Mouse (Mus musculus): ENCODE data around the gene Slk. TPM values are rescaled to one million over a fixed set of nuclear protein-coding genes. Genes with fewer than 3 reads are reported as not detected.

Slk gene
- polyA plus RNA-seq, 1 experiment from 2014 or later: 11.8 TPM

Other genes starting within 250 kb of the Slk start
- gene Sh3pxd2a, start 115.3 kb upstream of the Slk start, polyA plus RNA-seq (2016; fragmentation: Nextera tagmentation; extraction: Ambion mirVana): 6.8 and 7.7 TPM in 2 replicates
- gene Stn1, start 42.2 kb upstream of the Slk start, polyA plus RNA-seq (2016; fragmentation: Nextera tagmentation; extraction: Ambion mirVana): 55.1 and 55.3 TPM in 2 replicates
- 9.1 and 9.3 TPM in 2 replicates for gene Col17a1, start 112.4 kb downstream of the Slk start, polyA plus RNA-seq (2016; fragmentation: Nextera tagmentation; extraction: Ambion mirVana)
- gene Sfr1, start 152.0 kb downstream of the Slk start, polyA plus RNA-seq (2016; fragmentation: Nextera tagmentation; extraction: Ambion mirVana): 273 and 307 TPM in 2 replicates

Measured in limb, embryonic 12.5 days (tissue).